Mouse (Mus musculus) testis, adult 2 months (tissue): ENCODE data around the gene Rnf224. TPM values are rescaled to one million over a fixed set of nuclear protein-coding genes. Genes with fewer than 3 reads are reported as not detected.

Experiments used
- H3K27ac ChIP-seq: fragments of 200-500 bp; 2 replicates; pipeline ENCODE4 v1.5.1; 2012; ENCODE audit warnings: low read depth, low read length; ENCODE audit not compliant: control insufficient read depth, insufficient read depth
- H3K27me3 ChIP-seq: fragments of 200-500 bp; 2 replicates; pipeline ENCODE4 v1.6.1; 2012; ENCODE audit warnings: mild to moderate bottlenecking, low read length, moderate library complexity; ENCODE audit not compliant: control insufficient read depth, insufficient read depth
- H3K36me3 ChIP-seq: fragments of 200-500 bp; 2 replicates; pipeline ENCODE4 v1.6.1; 2012; ENCODE audit warnings: mild to moderate bottlenecking, low read length; ENCODE audit not compliant: control insufficient read depth, insufficient read depth
- H3K4me1 ChIP-seq: fragments of 200-500 bp; 2 replicates; pipeline ENCODE4 v1.6.1; 2012; ENCODE audit warnings: low read length; ENCODE audit not compliant: control insufficient read depth, insufficient read depth
- H3K4me3 ChIP-seq: fragments of 200-500 bp; 2 replicates; pipeline ENCODE4 v1.5.1; 2012; ENCODE audit warnings: low read depth, mild to moderate bottlenecking, low read length, moderate library complexity, mixed read lengths; ENCODE audit not compliant: control insufficient read depth
- CTCF ChIP-seq: fragments of 200-500 bp; IDR thresholded peaks from 2 replicates; pipeline ENCODE4 v1.5.1; 2012; ENCODE audit warnings: low read depth, mild to moderate bottlenecking, inconsistent platforms, low read length, moderate library complexity; ENCODE audit not compliant: control insufficient read depth, insufficient read depth, insufficient replicate concordance
- POLR2A ChIP-seq: fragments of 200-500 bp; IDR thresholded peaks from 2 replicates; pipeline ENCODE4 v1.6.1; 2012; ENCODE audit warnings: low read depth, mild to moderate bottlenecking, inconsistent platforms, low read length, moderate library complexity; ENCODE audit not compliant: control insufficient read depth
- polyA plus RNA-seq: library from polyadenylated mRNA; depleted of rRNA; stranded (reverse); fragments of >200 nt; gene quantifications from 2 replicates; pipeline ENCODE4 v1.2.3, GENCODE M21; 2012; rRNA removed

Gene Rnf224
- polyA plus RNA-seq: 0.05 TPM in 1 of 2 replicates, not detected in the other

GRCm38 (mm10) chr2:25236614-25237013 is at the start of gene Rnf224:
Rnf224 (minus strand) TSS chr2:25236787.
- TF ChIP-seq CTCF (no peak), POLR2A (no peak)
- H3K27me3 ChIP-seq: no peaks in the 10 kb centered on the region
- H3K27ac ChIP-seq: no peak within 1 kb of the TSS
- no peaks in the 10 kb centered on the region for H3K36me3 ChIP-seq
- H3K4me1 ChIP-seq: peaks cover 14% of the 10 kb centered on the region
- H3K4me3 ChIP-seq: no peak within 1 kb of the TSS

DNA sequence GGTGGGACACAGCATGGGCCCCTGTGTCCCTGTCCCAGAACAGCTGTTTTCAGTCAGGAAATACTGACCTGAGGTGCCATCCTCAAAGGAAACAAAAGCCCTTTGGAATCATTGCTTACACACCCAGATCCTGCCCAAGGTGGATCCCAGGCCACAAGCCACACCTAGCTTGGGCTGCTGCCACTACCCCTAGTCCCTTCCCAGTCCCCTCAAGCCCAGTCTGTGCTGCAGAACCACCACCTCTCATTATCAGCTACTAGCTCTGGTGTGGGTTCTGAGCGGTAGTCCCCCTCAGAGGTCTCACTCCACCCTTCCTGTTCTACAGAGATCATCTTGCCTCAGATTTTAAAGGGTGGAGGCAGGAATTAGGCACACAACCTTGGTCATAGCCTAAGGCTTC is 49.7 kb upstream of the Rnf224 start:
- H3K4me3 ChIP-seq: peak overlapping the region; percentile 76
- no peaks in the 10 kb centered on the region for H3K27me3 ChIP-seq
- no peak for TF ChIP-seq CTCF
- TF ChIP-seq POLR2A: no peak
- peaks cover 5% of the 10 kb centered on the region for H3K4me1 ChIP-seq
- H3K27ac ChIP-seq: no peak overlapping the region
- peaks cover 5% of the 10 kb centered on the region for H3K36me3 ChIP-seq

GRCm38 (mm10) chr2:25285551-25285950 is 49.0 kb upstream of the Rnf224 start:
- peaks cover 5% of the 10 kb centered on the region for H3K36me3 ChIP-seq
- H3K27ac ChIP-seq: no peak overlapping the region

GRCm38 (mm10) chr2:25278928-25279882 is 42.6 kb upstream of the Rnf224 start:
- Histone ChIP-seq H3K27me3 (no peaks in the 10 kb centered on the region), H3K36me3 (no peaks in the 10 kb centered on the region; the same call in 1 of the 2 replicates), H3K4me1 (no peaks in the 10 kb centered on the region), H3K27ac (no peak overlapping the region), H3K4me3 (no peak overlapping the region)
- TF ChIP-seq CTCF (peak; percentile 36; the same call in 1 of the 2 replicates), POLR2A (no peak)

More at GRCm38 (mm10) chr2:25285551-25285950, 49.0 kb upstream of the Rnf224 start:
- no peak for TF ChIP-seq POLR2A
- TF ChIP-seq CTCF: no peak
- H3K27me3 ChIP-seq: no peaks in the 10 kb centered on the region
- peak overlapping the region; percentile 19; the same call in 1 of the 2 replicates for H3K4me3 ChIP-seq
- H3K4me1 ChIP-seq: peaks cover 2% of the 10 kb centered on the region

GRCm38 (mm10) chr2:25273010-25273409 is 36.4 kb upstream of the Rnf224 start:
- TF ChIP-seq POLR2A (no peak), CTCF (no peak)
- H3K36me3 ChIP-seq: no peaks in the 10 kb centered on the region

DNA sequence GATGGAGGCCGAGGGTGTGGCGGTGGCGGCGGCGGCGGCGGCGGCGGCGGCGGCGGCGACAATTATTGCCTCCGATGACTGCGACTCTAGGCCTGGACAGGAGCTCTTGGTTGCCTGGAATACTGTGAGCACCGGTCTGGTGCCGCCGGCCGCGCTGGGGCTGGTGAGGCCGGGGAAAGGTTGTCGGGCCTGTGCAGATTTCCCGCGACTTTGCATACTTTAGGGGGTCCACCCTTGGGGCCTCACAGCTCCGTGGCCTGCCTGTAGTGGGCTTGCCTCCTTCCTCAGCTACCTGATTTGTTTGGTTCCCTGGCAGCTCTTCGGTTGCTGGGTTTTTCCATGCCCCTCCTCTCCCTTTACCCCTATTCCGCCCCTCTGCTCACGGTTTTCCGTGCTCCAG is 35.9 kb upstream of the Rnf224 start:
- Histone ChIP-seq H3K4me1 (peaks cover 8% of the 10 kb centered on the region), H3K27ac (peak overlapping the region; percentile 37; the same call in 1 of the 2 replicates), H3K27me3 (no peaks in the 10 kb centered on the region), H3K36me3 (no peaks in the 10 kb centered on the region), H3K4me3 (peak overlapping the region; percentile 91)
- TF ChIP-seq POLR2A (no peak), CTCF (no peak)

More at GRCm38 (mm10) chr2:25273010-25273409, 36.4 kb upstream of the Rnf224 start:
- Histone ChIP-seq H3K27ac (peak overlapping the region; percentile 37; the same call in 1 of the 2 replicates), H3K4me1 (peaks cover 8% of the 10 kb centered on the region), H3K4me3 (peak overlapping the region; percentile 91), H3K27me3 (no peaks in the 10 kb centered on the region)

DNA sequence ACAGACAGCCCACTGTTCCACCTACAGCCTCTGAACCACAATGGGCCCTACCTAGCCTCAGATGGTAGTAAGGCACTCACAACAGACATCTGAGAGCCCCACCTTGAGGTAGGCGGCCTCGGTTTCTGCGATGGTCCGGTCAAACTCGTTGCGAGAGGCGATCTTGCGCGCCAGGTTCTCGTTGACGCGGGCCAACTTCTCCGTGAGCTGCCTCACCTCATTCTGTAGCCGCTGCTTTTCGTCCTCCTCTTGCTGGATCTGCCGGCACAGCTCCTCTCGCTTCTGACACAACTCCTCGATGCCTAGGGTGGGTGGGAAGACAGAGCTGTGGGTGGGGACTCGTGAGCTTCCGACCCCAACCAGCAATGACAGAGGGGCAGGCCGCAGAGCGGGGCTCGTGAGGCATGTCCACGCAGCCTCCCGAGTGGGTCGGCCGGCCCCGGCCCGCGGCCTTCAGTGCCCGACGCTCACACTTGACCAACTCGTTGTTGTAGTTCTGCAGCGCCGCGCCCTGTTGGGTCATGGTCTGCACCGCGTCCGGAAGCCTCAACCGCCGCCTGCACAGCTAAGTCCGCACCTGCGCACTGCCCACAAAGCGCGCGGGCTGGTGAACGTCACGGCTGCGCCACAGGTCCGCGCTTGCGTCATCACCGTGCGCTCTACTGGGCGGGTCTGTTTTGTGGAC is 35.4 kb upstream of the Rnf224 start, which contains the start of the genes Ssna1 and Anapc2:
Ssna1 (minus strand) TSS at position 612 of the 685 bp plus-strand sequence.
Anapc2 (plus strand) TSS at position 652 of the 685 bp plus-strand sequence.
- H3K4me3 ChIP-seq: peak within 1 kb of the TSS; percentile 91
- H3K27me3 ChIP-seq: no peaks in the 10 kb centered on the region
- peaks cover 8% of the 10 kb centered on the region for H3K4me1 ChIP-seq
- TF ChIP-seq CTCF (no peak; the same call in 1 of the 2 replicates), POLR2A (peak; percentile 99)
- no peaks in the 10 kb centered on the region for H3K36me3 ChIP-seq
- H3K27ac ChIP-seq: peak within 1 kb of the TSS; percentile 80
